Mouse (Mus musculus): ENCODE measurements around the gene Tctn1. TPM values are rescaled to one million over a fixed set of nuclear protein-coding genes. Genes with fewer than 3 reads are reported as not detected.
"Not testable (repeated sequence)": the region's sequence is repeated elsewhere in the genome, so short reads cannot be mapped to it uniquely, and the experiment has no call there.

The Tctn1 gene
- polyA plus RNA-seq, 1 experiment from 2014 or later = 0.74 TPM

GRCm38 (mm10) chr5:122219655-122220629 lies 44.3 kb downstream of the Tctn1 start:
- H3K27ac ChIP-seq (ENCODE audit: low read length) = no peak overlapping the region
- H3K4me2 ChIP-seq (ENCODE audit: low read depth, low read length) = no peak overlapping the region
- no peaks in the 10 kb centered on the region for H3K36me3 ChIP-seq (ENCODE audit: control insufficient read depth, insufficient read depth)
- no peak overlapping the region for H3K4me3 ChIP-seq (ENCODE audit: low read depth, low read length)
- H3K4me1 ChIP-seq (ENCODE audit: control insufficient read depth, low read depth, low read length) = peaks cover 7% of the 10 kb centered on the region
- 27% methylated on average over 18 of the region's 18 CpGs for WGBS (ENCODE audit: insufficient replicate concordance)
- H3K9me3 ChIP-seq (replicated peaks; ENCODE audit: control insufficient read depth, low read length) = no peaks in the 10 kb centered on the region
- H3K27me3 ChIP-seq (ENCODE audit: control insufficient read depth, insufficient read depth, low read depth, low read length) = no peaks in the 10 kb centered on the region
- H3K9ac ChIP-seq (ENCODE audit: low read depth, low read length) = no peak overlapping the region
- peak; percentile 56 for ATAC-seq (ENCODE audit: low read depth)

- H3K9me3 ChIP-seq (replicated peaks; ENCODE audit: control insufficient read depth, low read length) = no peaks in the 10 kb centered on the region
- H3K4me1 ChIP-seq (ENCODE audit: control insufficient read depth, low read depth, low read length) = peaks cover 7% of the 10 kb centered on the region
- ATAC-seq (ENCODE audit: low read depth) = no peak
- no peak overlapping the region for H3K27ac ChIP-seq (ENCODE audit: low read length)
- no peaks in the 10 kb centered on the region for H3K36me3 ChIP-seq (ENCODE audit: control insufficient read depth, insufficient read depth)
- no peak overlapping the region for H3K9ac ChIP-seq (ENCODE audit: low read depth, low read length)
- 32% methylated on average over 7 of the region's 7 CpGs for WGBS (ENCODE audit: insufficient replicate concordance)
- H3K4me3 ChIP-seq (ENCODE audit: low read depth, low read length) = no peak overlapping the region
- H3K27me3 ChIP-seq (ENCODE audit: control insufficient read depth, insufficient read depth, low read depth, low read length) = no peaks in the 10 kb centered on the region
- no peak overlapping the region for H3K4me2 ChIP-seq (ENCODE audit: low read depth, low read length)
Measured at GRCm38 (mm10) chr5:122218928-122219327, 45.3 kb downstream of the Tctn1 start.

DNA sequence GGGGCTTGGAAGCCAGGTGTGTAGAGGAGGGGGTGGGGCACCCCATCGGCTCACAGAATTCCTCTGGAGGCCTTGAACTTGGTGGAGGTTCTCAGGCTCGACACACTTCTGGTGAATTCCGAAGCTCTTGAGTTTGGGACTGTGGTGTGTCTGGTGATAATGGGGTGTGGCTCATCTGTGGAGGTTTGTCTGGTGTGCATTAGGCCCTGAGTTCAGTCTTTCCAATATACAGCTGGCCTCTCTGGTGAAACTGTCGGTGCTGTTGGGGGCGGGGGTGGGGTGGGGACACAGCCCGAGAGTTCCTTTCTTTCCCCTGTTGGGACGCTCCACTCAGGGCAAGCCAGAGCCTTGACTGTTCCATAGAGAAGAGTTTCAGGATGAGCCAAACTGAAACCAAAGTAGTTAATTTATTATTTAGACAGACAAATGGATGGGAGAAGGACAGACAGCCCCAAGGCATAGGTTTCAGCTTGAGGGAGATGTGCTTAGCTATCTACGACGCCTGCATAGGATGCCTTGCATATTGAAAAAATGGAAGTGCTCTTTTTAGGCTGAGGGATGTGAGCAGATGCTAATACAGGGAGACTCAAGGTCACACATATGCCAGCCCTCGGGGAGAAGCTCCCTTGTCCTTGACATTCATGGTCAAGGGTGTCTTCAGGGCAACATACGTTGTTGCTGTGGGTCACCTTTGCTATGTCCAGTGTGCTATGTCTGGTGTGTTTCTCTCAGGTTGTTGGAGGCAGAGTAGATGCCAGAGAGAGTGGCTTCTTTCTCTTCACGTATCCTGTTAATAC lies 46.0 kb downstream of the Tctn1 start:
- Histone ChIP-seq H3K27me3 (ENCODE audit: control insufficient read depth, insufficient read depth, low read depth, low read length) (no peaks in the 10 kb centered on the region), H3K4me2 (ENCODE audit: low read depth, low read length) (no peak overlapping the region), H3K4me3 (ENCODE audit: low read depth, low read length) (no peak overlapping the region), H3K9me3 (replicated peaks; ENCODE audit: control insufficient read depth, low read length) (no peaks in the 10 kb centered on the region), H3K4me1 (ENCODE audit: control insufficient read depth, low read depth, low read length) (peaks cover 7% of the 10 kb centered on the region), H3K36me3 (ENCODE audit: control insufficient read depth, insufficient read depth) (no peaks in the 10 kb centered on the region), H3K9ac (ENCODE audit: low read depth, low read length) (no peak overlapping the region), H3K27ac (ENCODE audit: low read length) (no peak overlapping the region)
- 57% methylated on average over 12 of the region's 12 CpGs for WGBS (ENCODE audit: insufficient replicate concordance)
- no peak for ATAC-seq (ENCODE audit: low read depth)

GRCm38 (mm10) chr5:122217636-122218035 lies 46.6 kb downstream of the Tctn1 start:
- H3K9me3 ChIP-seq (replicated peaks; ENCODE audit: control insufficient read depth, low read length) = no peaks in the 10 kb centered on the region
- no peak for ATAC-seq (ENCODE audit: low read depth)
- peaks cover 7% of the 10 kb centered on the region for H3K4me1 ChIP-seq (ENCODE audit: control insufficient read depth, low read depth, low read length)
- H3K36me3 ChIP-seq (ENCODE audit: control insufficient read depth, insufficient read depth) = no peaks in the 10 kb centered on the region
- no peaks in the 10 kb centered on the region for H3K27me3 ChIP-seq (ENCODE audit: control insufficient read depth, insufficient read depth, low read depth, low read length)
- WGBS (ENCODE audit: insufficient replicate concordance) = 61% methylated on average over 6 of the region's 6 CpGs
- H3K9ac ChIP-seq (ENCODE audit: low read depth, low read length) = no peak overlapping the region
- no peak overlapping the region for H3K4me2 ChIP-seq (ENCODE audit: low read depth, low read length)
- H3K4me3 ChIP-seq (ENCODE audit: low read depth, low read length) = no peak overlapping the region
- H3K27ac ChIP-seq (ENCODE audit: low read length) = no peak overlapping the region

DNA sequence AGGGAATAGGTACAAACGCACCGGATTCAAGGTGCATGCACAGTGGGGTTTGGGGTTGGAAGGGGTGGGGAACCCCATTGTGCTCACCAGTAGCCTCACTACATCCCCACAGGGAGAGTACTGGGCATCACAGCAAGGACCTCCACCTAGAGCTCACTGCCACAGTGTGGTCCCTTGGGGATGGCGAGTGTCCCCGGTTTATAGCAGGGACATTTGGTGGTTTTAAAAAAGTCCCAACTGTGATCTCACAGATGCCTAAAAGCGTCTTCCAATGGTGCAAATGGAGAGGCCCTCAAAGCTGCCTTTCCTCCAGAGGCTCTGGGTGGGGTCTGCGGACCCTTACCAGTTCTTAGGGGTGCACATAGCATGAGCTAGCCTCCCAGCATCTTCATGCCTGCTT lies 50.4 kb downstream of the Tctn1 start:
- ATAC-seq (ENCODE audit: low read depth) = no peak
- H3K4me1 ChIP-seq (ENCODE audit: control insufficient read depth, low read depth, low read length) = peaks cover 4% of the 10 kb centered on the region
- 79% methylated on average over 6 of the region's 6 CpGs for WGBS (ENCODE audit: insufficient replicate concordance)

DNA sequence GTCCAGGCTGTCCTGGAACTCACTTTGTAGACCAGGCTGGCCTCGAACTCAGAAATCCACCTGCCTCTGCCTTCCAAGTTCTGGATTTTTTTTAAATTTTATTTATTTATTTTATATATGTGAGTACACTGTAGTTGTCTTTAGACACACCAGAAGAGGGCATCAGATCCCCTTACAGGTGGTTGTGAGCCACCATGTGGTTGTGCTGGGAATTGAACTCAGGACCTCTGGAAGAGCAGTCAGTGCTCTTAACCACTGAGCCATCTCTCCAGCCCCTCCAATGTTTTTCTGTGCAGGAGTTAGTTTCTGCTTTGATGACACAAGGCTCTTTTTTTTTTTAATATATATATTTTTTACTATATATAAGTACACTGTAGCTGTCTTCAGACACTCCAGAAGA lies 51.4 kb downstream of the Tctn1 start:
- H3K9ac ChIP-seq (ENCODE audit: low read depth, low read length); H3K27me3 ChIP-seq (ENCODE audit: control insufficient read depth, insufficient read depth, low read depth, low read length); H3K4me1 ChIP-seq (ENCODE audit: control insufficient read depth, low read depth, low read length); H3K4me2 ChIP-seq (ENCODE audit: low read depth, low read length); H3K9me3 ChIP-seq (replicated peaks; ENCODE audit: control insufficient read depth, low read length); H3K36me3 ChIP-seq (ENCODE audit: control insufficient read depth, insufficient read depth); H3K27ac ChIP-seq (ENCODE audit: low read length); ATAC-seq (ENCODE audit: low read depth); H3K4me3 ChIP-seq (ENCODE audit: low read depth, low read length): not testable (repeated sequence)
- WGBS (ENCODE audit: insufficient replicate concordance) = 48% methylated on average over 1 of the region's 1 CpGs

More for the DNA sequence above, 50.4 kb downstream of the Tctn1 start:
- Histone ChIP-seq H3K36me3 (ENCODE audit: control insufficient read depth, insufficient read depth) (no peaks in the 10 kb centered on the region), H3K27me3 (ENCODE audit: control insufficient read depth, insufficient read depth, low read depth, low read length) (no peaks in the 10 kb centered on the region; the same call in 1 of the 2 replicates), H3K27ac (ENCODE audit: low read length) (no peak overlapping the region), H3K9me3 (replicated peaks; ENCODE audit: control insufficient read depth, low read length) (no peaks in the 10 kb centered on the region), H3K9ac (ENCODE audit: low read depth, low read length) (no peak overlapping the region), H3K4me3 (ENCODE audit: low read depth, low read length) (no peak overlapping the region), H3K4me2 (ENCODE audit: low read depth, low read length) (no peak overlapping the region)

DNA sequence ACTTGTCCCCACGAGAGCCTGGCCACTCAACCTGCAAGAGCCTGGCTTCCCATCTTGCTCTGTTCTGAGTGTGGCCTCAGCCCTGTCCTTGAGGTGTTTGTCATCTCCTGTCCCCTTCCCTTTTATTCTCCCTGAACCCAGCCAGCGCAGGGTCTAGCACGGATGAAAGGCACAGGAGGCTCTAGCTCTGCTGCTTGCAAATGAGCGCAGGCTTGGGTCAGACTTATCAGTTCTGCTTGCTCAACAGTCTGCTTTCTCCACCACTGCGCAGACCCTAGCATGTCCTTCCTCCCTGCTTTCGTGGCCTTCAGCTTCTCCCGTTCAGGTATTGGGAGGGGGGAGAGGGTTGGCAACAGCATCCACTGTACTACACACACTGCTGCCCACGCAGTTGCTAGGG lies 52.1 kb downstream of the Tctn1 start:
- H3K4me3 ChIP-seq (ENCODE audit: low read depth, low read length) = no peak overlapping the region
- H3K27me3 ChIP-seq (ENCODE audit: control insufficient read depth, insufficient read depth, low read depth, low read length) = no peaks in the 10 kb centered on the region; the same call in 1 of the 2 replicates
- WGBS (ENCODE audit: insufficient replicate concordance) = 54% methylated on average over 8 of the region's 8 CpGs
- no peak overlapping the region for H3K4me2 ChIP-seq (ENCODE audit: low read depth, low read length)
- H3K4me1 ChIP-seq (ENCODE audit: control insufficient read depth, low read depth, low read length) = peaks cover 4% of the 10 kb centered on the region
- no peak overlapping the region for H3K27ac ChIP-seq (ENCODE audit: low read length)
- no peaks in the 10 kb centered on the region for H3K9me3 ChIP-seq (replicated peaks; ENCODE audit: control insufficient read depth, low read length)
- H3K36me3 ChIP-seq (ENCODE audit: control insufficient read depth, insufficient read depth) = no peaks in the 10 kb centered on the region
- no peak for ATAC-seq (ENCODE audit: low read depth)
- no peak overlapping the region for H3K9ac ChIP-seq (ENCODE audit: low read depth, low read length)

- H3K9me3 ChIP-seq (replicated peaks; ENCODE audit: control insufficient read depth, low read length) = no peaks in the 10 kb centered on the region
- H3K9ac ChIP-seq (ENCODE audit: low read depth, low read length) = no peak overlapping the region
- WGBS (ENCODE audit: insufficient replicate concordance) = 64% methylated on average over 8 of the region's 8 CpGs
- no peaks in the 10 kb centered on the region; the same call in 1 of the 2 replicates for H3K27me3 ChIP-seq (ENCODE audit: control insufficient read depth, insufficient read depth, low read depth, low read length)
- H3K4me2 ChIP-seq (ENCODE audit: low read depth, low read length) = peak overlapping the region; percentile 9; the same call in 1 of the 2 replicates
- no peak for ATAC-seq (ENCODE audit: low read depth)
- peak overlapping the region; percentile 24; the same call in 1 of the 2 replicates for H3K27ac ChIP-seq (ENCODE audit: low read length)
- H3K4me3 ChIP-seq (ENCODE audit: low read depth, low read length) = peak overlapping the region; percentile 46
- H3K4me1 ChIP-seq (ENCODE audit: control insufficient read depth, low read depth, low read length) = peaks cover 4% of the 10 kb centered on the region
- H3K36me3 ChIP-seq (ENCODE audit: control insufficient read depth, insufficient read depth) = no peaks in the 10 kb centered on the region
Measured at GRCm38 (mm10) chr5:122210890-122211289, 53.4 kb downstream of the Tctn1 start.

Measured in liver, embryonic 16.5 days (tissue).